Mouse (Mus musculus) limb, embryonic 13.5 days (tissue): ENCODE measurements at regions not wholly inside any gene's neighbourhood (a gene's known extent, or its start where the extent isn't known, plus 50 kb on each side); places are given as distances from the start of the nearest gene placed in this dataset.

ENCODE experiments used
- ATAC-seq: fragments of 200-750 bp; cut with Nextera tagmentation; 2 replicates; pipeline ENCODE4 v1.8.0; 2017; ENCODE audit warnings: low read depth, moderate number of reproducible peaks, moderate TSS enrichment; ENCODE audit not compliant: low FRiP score
- H3K27ac ChIP-seq: fragments of 300-500 bp; sonication (generic); 2 replicates; pipeline ENCODE4 v1.5.1; 2015; ENCODE audit warnings: inconsistent platforms, mild to moderate bottlenecking, moderate library complexity
- H3K27me3 ChIP-seq: fragments of 300-500 bp; sonication (generic); 2 replicates; pipeline ENCODE4 v1.6.1; 2015; ENCODE audit warnings: mild to moderate bottlenecking, inconsistent platforms
- H3K36me3 ChIP-seq: fragments of 300-500 bp; sonication (generic); 2 replicates; pipeline ENCODE4 v1.6.1; 2015; ENCODE audit warnings: inconsistent platforms, mild to moderate bottlenecking, moderate library complexity
- H3K4me1 ChIP-seq: fragments of 300-500 bp; sonication (generic); 2 replicates; pipeline ENCODE4 v1.6.1; 2015; ENCODE audit warnings: inconsistent platforms
- H3K4me2 ChIP-seq: fragments of 300-500 bp; sonication (generic); replicated peaks from 2 replicates; pipeline ENCODE4 v1.6.1; 2015; ENCODE audit warnings: inconsistent platforms, mild to moderate bottlenecking, moderate library complexity
- H3K4me3 ChIP-seq: fragments of 300-500 bp; sonication (generic); 2 replicates; pipeline ENCODE4 v1.5.1; 2015; ENCODE audit warnings: moderate library complexity, mild to moderate bottlenecking, inconsistent platforms
- H3K9ac ChIP-seq: fragments of 300-500 bp; sonication (generic); 2 replicates; pipeline ENCODE4 v1.6.1; 2015; ENCODE audit warnings: mild to moderate bottlenecking, inconsistent platforms
- H3K9me3 ChIP-seq: fragments of 300-500 bp; sonication (generic); 2 replicates; pipeline ENCODE4 v1.6.1; 2016; ENCODE audit warnings: inconsistent platforms
- WGBS: fragments of 180-500 bp; shearing (Covaris S2); methylation state at CpG from one replicate; pipeline ENCODE4 v1.1.7; 2015; 5-methylcytosine and 5-hydroxymethylcytosine counted together

DNA sequence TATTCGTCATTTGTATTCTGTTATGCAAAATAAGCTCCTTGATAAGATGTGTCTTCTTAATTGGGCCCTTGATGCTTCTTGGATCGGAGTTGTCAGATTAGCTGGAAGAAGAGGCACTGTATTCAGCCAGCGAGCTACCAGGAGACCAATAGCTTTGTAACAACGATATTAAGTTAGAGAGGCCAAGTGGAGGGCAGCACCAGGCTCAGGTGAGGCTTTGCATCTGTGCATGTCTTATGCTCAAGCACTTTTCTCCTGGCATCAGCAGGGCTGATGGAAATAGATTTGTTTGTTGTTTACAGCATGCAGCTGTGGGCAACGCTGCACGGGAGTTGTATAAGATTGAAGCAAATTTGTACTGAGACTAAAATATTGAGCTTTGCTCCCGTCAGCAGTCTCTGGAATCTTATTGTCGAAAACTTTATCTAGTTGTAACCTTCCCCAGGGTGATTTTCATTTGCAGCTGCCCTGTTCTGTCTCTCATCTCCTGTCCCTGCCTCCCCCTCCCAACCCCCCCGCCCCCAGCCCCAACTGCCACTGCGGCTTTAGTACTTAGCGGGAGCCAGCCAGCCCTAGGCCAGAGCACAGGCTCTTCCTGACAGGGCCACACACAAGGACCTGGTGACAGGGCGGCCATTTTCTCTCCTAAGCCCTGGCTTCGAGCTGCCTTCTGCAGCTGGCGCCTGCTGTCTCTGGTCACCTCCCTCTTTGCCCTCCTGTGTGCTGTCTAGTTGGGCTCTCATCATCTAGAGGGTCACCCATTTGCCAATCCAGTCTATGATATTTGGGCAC lies 247.3 kb downstream of the Tshz3 start:
- Histone ChIP-seq H3K9me3 (no peaks in the 10 kb centered on the region), H3K9ac (no peak overlapping the region), H3K27ac (peak overlapping the region; percentile 35; the same call in 1 of the 2 replicates), H3K27me3 (no peaks in the 10 kb centered on the region), H3K4me3 (no peak overlapping the region), H3K36me3 (no peaks in the 10 kb centered on the region), H3K4me1 (peaks cover 30% of the 10 kb centered on the region), H3K4me2 (no peak overlapping the region)
- ATAC-seq = peak; percentile 76
- WGBS = 41% methylated on average over 14 of the region's 14 CpGs

DNA sequence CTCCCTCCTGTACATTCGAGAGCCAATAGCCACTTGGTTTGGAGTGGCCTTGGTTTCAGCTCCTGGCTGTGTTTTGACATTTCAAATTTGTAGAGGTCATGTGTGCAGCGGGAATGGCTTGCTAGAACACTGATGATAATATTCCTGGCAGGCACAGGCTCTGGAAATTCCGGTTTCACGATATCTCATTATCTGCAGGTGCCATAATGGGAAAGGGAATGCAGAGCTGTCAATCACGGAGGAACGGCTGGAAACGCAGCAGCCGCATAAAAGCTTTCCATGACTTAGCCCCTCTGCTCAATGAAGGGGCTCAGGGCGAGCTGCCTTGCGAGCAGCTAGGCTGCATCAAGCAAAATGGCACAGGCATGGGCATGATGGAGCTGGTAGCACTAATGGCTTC lies 251.6 kb downstream of the Tshz3 start:
- WGBS = 72% methylated on average over 10 of the region's 10 CpGs
- ATAC-seq = no peak
- Histone ChIP-seq H3K9me3 (no peaks in the 10 kb centered on the region), H3K36me3 (no peaks in the 10 kb centered on the region), H3K4me1 (peaks cover 13% of the 10 kb centered on the region), H3K4me3 (no peak overlapping the region), H3K27ac (no peak overlapping the region), H3K9ac (no peak overlapping the region), H3K4me2 (no peak overlapping the region), H3K27me3 (no peaks in the 10 kb centered on the region)

DNA sequence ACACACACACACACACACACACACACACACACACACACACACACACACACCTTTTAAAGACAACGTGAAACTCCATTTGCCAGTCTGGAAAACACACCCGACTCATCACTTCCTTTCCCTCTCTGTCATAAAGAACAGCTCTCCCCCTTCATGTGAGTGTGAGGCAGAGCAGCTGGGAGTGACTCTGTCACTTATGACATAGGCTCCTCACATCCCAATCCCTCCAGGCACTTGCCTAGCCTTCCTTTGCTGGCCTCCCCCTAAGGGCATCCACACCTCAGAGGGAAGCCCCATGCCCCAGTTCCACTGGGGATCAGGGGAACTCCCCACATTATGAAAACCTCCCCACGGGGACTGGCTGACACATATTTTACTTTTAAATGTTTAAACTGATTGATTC lies 257.5 kb downstream of the Tshz3 start:
- peaks cover 12% of the 10 kb centered on the region for H3K9me3 ChIP-seq
- WGBS = 56% methylated on average over 3 of the region's 3 CpGs

DNA sequence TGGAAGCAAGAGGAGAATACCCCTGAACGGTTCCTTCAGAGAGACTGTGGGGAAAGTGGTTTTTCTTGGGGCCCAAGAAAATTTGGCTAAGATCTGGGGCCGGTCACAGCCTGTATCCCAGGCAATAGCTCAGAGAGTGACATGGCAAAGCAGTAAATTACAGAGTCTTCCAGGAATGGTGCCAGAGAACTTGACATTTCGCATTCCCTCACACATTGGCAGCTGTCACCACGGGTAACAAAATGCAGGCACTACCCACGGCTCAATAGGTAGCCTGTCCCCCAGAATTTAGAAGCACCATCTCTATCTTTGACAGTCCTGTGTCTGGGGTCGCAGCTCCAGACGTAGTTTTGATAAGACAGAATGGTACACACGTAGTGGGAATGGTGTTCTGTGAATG lies 260.3 kb downstream of the Tshz3 start:
- Histone ChIP-seq H3K9me3 (peaks cover 12% of the 10 kb centered on the region), H3K36me3 (no peaks in the 10 kb centered on the region), H3K27ac (no peak overlapping the region), H3K9ac (no peak overlapping the region), H3K4me1 (no peaks in the 10 kb centered on the region), H3K4me2 (no peak overlapping the region), H3K27me3 (no peaks in the 10 kb centered on the region), H3K4me3 (no peak overlapping the region)
- WGBS = 72% methylated on average over 8 of the region's 8 CpGs
- ATAC-seq = no peak

More for the DNA sequence above, 257.5 kb downstream of the Tshz3 start:
- no peaks in the 10 kb centered on the region for H3K27me3 ChIP-seq
- H3K9ac ChIP-seq = no peak overlapping the region
- no peak overlapping the region for H3K4me2 ChIP-seq
- no peak overlapping the region for H3K27ac ChIP-seq
- H3K4me1 ChIP-seq = no peaks in the 10 kb centered on the region
- H3K36me3 ChIP-seq = no peaks in the 10 kb centered on the region
- ATAC-seq = no peak
- H3K4me3 ChIP-seq = no peak overlapping the region

- Histone ChIP-seq H3K9ac (no peak overlapping the region), H3K36me3 (no peaks in the 10 kb centered on the region), H3K4me1 (peaks cover 21% of the 10 kb centered on the region), H3K27ac (no peak overlapping the region), H3K9me3 (no peaks in the 10 kb centered on the region), H3K27me3 (no peaks in the 10 kb centered on the region), H3K4me2 (no peak overlapping the region), H3K4me3 (no peak overlapping the region)
- 57% methylated on average over 7 of the region's 7 CpGs for WGBS
- no peak for ATAC-seq
These were observed 273.9 kb downstream of the Tshz3 start for GRCm38 (mm10) chr7:36971772-36972171.

- Histone ChIP-seq H3K36me3 (no peaks in the 10 kb centered on the region), H3K9ac (no peak overlapping the region), H3K4me1 (peaks cover 26% of the 10 kb centered on the region), H3K4me2 (no peak overlapping the region), H3K4me3 (no peak overlapping the region), H3K27me3 (no peaks in the 10 kb centered on the region), H3K9me3 (no peaks in the 10 kb centered on the region), H3K27ac (no peak overlapping the region)
- 35% methylated on average over 10 of the region's 10 CpGs for WGBS
- no peak for ATAC-seq
These were observed 275.9 kb downstream of the Tshz3 start for GRCm38 (mm10) chr7:36973654-36974320.

- Histone ChIP-seq H3K4me3 (no peak overlapping the region), H3K4me2 (no peak overlapping the region), H3K27ac (no peak overlapping the region), H3K36me3 (no peaks in the 10 kb centered on the region), H3K9ac (no peak overlapping the region), H3K9me3 (no peaks in the 10 kb centered on the region), H3K4me1 (peaks cover 26% of the 10 kb centered on the region), H3K27me3 (no peaks in the 10 kb centered on the region)
- 53% methylated on average over 4 of the region's 4 CpGs for WGBS
- ATAC-seq = no peak
These were observed 276.7 kb downstream of the Tshz3 start for GRCm38 (mm10) chr7:36974573-36974972.

DNA sequence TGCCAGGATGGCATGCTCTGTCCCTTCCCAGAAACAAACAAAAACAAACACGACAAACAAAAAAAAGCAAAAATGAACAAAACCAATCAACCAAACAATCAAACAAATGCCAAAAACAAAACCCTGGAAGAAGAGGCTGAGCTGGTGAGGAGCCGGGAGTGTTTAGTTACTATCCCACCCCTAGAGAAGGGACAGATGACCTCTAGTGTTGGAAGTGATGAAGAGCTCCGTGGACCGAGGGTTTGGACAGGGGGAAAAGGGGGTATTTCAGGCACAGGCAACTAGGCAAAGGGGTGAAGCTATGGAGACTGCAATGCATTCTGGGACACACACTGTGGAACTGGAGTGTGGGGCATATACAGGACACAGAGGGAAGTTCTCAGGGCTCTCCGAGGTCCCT lies 277.6 kb downstream of the Tshz3 start:
- Histone ChIP-seq H3K27me3 (no peaks in the 10 kb centered on the region), H3K4me2 (no peak overlapping the region), H3K27ac (no peak overlapping the region), H3K9me3 (0 out of 2 replicates have a peak, but pooled peaks cover 4% of the 10 kb centered on the region), H3K4me1 (peaks cover 26% of the 10 kb centered on the region), H3K36me3 (no peaks in the 10 kb centered on the region), H3K9ac (no peak overlapping the region), H3K4me3 (no peak overlapping the region)
- ATAC-seq = no peak
- 20% methylated on average over 5 of the region's 5 CpGs for WGBS

GRCm38 (mm10) chr7:36977819-36978218 lies 279.9 kb downstream of the Tshz3 start:
- peaks cover 14% of the 10 kb centered on the region for H3K4me1 ChIP-seq
- no peak overlapping the region for H3K27ac ChIP-seq
- H3K9ac ChIP-seq = no peak overlapping the region
- 35% methylated on average over 12 of the region's 12 CpGs for WGBS
- no peaks in the 10 kb centered on the region for H3K36me3 ChIP-seq
- no peak overlapping the region for H3K4me3 ChIP-seq
- H3K9me3 ChIP-seq = 0 out of 2 replicates have a peak, but pooled peaks cover 8% of the 10 kb centered on the region
- H3K27me3 ChIP-seq = no peaks in the 10 kb centered on the region
- no peak overlapping the region for H3K4me2 ChIP-seq
- no peak for ATAC-seq

DNA sequence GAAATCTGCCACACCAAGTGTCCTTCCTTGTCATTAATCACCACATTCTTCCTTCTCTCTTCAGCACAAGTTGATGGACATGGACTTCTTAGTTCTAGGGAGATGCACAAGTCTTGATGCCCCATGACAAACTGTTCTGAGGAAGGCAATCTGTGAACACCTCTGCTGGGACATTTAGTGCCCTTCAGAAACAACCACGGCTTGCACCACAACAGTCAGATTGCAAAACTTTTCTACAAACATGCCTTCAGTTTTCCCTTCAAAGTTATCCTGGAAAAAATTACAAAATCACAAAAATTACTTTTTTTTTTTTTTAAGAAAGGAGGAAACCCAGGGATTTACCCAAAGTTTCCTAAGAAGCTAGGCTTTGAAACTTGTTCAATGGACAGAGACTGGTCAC lies 291.5 kb downstream of the Tshz3 start:
- Histone ChIP-seq H3K4me1 (no peaks in the 10 kb centered on the region), H3K9me3 (peaks cover 14% of the 10 kb centered on the region; the same call in 1 of the 2 replicates), H3K4me2 (no peak overlapping the region), H3K27ac (no peak overlapping the region), H3K4me3 (no peak overlapping the region), H3K27me3 (no peaks in the 10 kb centered on the region), H3K9ac (no peak overlapping the region), H3K36me3 (no peaks in the 10 kb centered on the region)
- ATAC-seq = no peak
- WGBS = 81% methylated on average over 1 of the region's 1 CpGs

- Histone ChIP-seq H3K4me2 (no peak overlapping the region), H3K9ac (no peak overlapping the region), H3K9me3 (no peaks in the 10 kb centered on the region), H3K27ac (no peak overlapping the region), H3K36me3 (no peaks in the 10 kb centered on the region), H3K4me3 (no peak overlapping the region), H3K27me3 (0 out of 2 replicates have a peak, but pooled peaks cover 11% of the 10 kb centered on the region), H3K4me1 (peaks cover 14% of the 10 kb centered on the region; the same call in 1 of the 2 replicates)
- 74% methylated on average over 5 of the region's 5 CpGs for WGBS
- no peak for ATAC-seq
These were observed 306.7 kb downstream of the Tshz3 start for GRCm38 (mm10) chr7:37004601-37005000.

GRCm38 (mm10) chr7:37005701-37006100 lies 307.8 kb downstream of the Tshz3 start:
- 95% methylated on average over 2 of the region's 2 CpGs for WGBS
- 0 out of 2 replicates have a peak, but pooled peaks cover 11% of the 10 kb centered on the region for H3K27me3 ChIP-seq
- H3K9me3 ChIP-seq = no peaks in the 10 kb centered on the region
- no peak overlapping the region for H3K4me2 ChIP-seq
- peaks cover 13% of the 10 kb centered on the region; the same call in 1 of the 2 replicates for H3K4me1 ChIP-seq
- no peak overlapping the region for H3K4me3 ChIP-seq
- no peaks in the 10 kb centered on the region for H3K36me3 ChIP-seq
- no peak overlapping the region for H3K27ac ChIP-seq
- ATAC-seq = no peak
- H3K9ac ChIP-seq = no peak overlapping the region
